Mouse (Mus musculus) cerebellum, postnatal 14 days (tissue): ENCODE measurements around the gene Trp53.

ENCODE experiments used
- DNase-seq, 2 experiments: peaks; one replicate each; pipeline ENCODE4 v3.0.0; 2021; ENCODE audit warnings: mixed read lengths in 2 of 2

Trp53 gene

DNA sequence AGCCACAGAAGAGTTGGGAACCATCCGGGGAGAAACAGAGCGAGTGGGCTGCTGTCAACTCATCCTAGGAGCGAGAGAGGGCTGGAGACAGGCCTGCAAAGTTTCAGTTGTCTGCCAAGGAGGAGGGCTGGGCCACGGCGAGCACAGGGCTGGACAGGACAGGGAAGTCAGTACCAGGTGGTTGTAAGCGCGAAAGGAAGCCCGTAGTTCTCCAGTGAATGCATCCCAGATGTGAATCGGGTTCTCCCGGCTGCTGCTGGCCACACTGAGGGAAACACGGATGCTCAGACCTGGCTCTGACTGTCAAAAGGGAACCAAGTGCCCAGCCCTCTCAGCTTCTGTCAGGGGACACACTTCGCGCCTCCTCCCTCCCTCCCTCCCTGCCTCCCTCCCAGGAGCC is 16.8 kb upstream of the Trp53 start:
- no peak for DNase-seq

DNA sequence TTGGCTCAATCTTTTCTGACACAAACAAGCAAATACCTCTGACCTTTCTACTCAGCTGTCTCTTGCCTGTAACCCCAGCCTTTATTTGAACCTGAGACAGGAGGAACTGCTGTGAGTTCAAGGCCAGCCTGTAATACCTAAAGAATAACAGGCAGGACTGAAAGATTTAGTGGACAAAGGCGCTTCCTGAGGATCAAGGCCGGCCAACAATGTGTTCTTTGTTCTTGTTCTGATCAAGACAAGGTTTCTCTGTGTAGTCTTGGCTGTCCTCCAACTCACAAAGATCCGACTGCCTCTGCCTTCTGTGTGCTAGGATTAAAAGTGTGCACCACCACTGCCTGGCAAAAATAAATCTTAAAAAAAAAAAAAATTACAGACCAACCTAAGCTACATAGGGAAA is 15.8 kb upstream of the Trp53 start:
- no peak for DNase-seq

DNA sequence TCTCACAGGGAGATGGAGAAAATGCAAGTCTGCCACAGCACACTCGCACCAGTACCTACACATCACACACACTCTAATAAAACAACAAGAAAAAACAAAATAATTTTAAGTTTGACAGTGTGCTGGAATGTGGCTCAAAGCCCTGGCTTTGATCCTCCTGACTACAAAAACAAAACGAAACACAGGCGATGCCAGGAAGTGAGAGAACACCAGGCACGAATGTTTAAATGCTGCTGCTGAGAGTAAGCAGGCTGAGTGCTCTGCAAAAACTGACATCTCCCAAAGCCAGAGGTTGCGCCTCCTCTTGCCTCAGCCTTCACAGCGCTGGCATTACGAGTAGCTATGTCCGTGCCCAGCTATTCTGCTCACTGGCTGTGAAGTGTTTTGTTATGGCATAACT is 15.0 kb upstream of the Trp53 start:
- no peak for DNase-seq

DNA sequence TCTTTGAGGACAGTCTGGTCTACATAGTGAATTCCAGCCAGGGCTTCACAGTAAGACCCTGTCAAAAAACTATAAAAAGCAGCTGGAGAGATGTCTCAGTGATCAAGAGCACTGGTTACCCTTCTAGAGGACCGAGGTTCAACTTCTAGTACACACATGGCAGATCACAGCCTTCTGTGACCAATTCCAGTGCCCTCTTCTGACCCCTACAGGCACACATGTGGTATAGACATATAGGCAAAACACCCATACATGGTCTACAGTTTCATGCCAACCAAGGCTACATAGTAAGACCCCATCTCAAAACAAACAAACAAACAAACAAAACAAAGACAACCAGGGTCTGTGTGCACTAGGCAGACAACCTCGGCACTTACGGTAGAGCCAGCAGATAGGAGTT is 4.9 kb upstream of the Trp53 start:
- DNase-seq: peak in 1 of 2 experiments; percentile 33

DNA sequence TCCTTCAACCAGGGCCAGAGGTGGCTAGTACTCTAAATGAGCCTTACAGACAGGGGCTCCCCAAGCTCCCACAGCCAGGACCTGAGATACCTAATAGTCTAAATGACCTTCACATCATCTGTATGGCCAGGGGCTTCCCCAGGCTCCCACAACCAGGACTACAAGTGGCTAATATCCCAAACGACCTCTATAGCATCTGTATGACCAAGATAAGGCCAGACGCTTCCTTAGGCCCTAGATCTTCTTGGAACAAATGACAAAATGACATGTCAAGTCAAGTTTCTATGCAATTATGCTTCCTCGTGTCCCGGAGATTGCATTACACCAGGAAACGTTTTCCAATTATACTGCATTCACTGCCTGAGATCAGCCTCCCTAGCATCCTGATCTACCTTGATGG is 3.9 kb upstream of the Trp53 start:
- no peak for DNase-seq

DNA sequence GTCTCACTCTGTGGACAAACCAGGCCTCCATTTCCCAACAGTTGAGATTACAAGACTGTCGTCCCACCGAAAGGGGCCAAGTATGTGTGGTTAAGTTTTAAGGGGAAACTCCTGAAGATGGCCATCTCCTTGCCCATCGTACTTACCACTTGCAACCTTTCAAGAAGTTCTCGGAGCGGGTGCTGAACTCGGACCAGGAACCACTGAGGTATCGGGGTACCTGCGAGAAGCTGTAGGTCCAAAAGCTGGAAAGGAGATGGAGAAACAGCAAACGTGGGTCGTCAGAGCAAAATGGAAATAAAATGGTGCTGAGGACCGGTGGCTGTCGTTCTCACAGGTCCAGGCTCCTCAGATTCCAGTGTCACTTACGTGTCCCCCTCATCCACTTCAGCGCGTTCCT is 1.9 kb upstream of the Trp53 start:
- no peak for DNase-seq

DNA sequence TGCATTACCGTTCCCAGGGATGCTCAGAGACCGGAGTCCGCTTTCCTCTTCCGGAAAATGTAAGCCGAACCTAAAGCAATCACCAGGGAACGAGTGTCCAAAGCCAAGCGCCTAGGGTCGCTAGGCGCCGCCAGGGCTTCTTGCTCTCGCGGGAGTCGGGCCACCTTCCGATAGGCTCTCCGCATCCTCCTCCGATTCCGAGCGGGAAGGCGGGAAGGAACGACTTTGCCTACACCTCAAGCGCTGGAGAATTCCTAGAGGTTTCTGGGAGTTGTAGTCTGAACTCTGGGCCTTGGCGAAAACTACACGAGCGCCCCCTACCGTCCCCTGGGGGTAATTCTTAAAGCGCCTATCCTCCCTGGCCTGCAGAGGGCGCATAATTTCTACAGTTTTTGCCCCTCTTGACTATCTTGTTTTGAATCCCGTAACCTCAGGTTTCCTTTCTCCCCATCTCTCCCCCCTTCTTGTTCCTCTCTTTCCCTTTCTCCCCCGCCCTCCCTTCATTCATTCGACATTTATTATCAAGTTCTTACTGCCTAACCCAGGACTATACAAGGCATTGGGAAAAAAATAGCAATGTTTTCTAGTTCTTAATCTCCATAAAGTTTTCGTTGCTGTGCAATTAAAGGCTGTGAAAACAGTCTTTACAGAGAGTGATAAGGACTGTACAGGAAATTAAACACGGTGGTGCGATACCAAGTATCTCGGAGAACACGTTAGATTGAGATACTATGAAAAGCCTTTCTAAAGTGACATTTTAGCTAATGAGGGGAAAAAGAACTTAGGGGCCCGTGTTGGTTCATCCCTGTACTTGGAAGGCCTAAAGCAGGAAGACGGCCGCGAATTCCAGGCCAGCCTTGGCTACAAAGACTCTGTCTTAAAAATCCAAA is 786 bp upstream of the Trp53 start:
- DNase-seq: peak; percentile 97 to 98

DNA sequence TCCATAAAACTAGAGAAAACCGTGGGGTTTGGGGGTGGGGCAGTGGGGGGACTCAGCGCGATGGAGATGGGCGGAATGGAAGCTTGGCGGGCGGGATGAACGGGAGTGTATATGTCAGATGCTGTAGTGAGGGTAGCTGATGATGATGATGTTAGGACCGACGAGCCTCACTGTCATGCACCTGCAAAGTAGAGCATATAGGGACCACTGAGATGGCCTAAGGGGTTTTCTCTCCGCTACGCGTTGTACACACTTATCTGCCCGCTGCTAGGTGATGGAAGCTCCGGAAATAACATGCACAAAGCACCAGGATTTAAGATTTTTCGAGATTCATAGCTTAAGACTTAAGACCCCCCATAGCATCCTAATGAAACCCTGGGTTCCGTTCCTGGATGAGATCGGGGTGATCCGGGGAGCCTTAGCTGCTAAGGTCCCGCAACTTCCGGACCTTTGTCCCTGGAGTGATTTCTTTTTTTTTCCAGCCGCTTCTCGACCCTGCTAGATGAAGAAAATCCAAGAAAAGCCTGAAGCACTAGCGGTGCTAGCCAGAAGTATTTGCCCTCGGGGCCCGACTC is 500 bp downstream of the Trp53 start:
- no peak for DNase-seq

DNA sequence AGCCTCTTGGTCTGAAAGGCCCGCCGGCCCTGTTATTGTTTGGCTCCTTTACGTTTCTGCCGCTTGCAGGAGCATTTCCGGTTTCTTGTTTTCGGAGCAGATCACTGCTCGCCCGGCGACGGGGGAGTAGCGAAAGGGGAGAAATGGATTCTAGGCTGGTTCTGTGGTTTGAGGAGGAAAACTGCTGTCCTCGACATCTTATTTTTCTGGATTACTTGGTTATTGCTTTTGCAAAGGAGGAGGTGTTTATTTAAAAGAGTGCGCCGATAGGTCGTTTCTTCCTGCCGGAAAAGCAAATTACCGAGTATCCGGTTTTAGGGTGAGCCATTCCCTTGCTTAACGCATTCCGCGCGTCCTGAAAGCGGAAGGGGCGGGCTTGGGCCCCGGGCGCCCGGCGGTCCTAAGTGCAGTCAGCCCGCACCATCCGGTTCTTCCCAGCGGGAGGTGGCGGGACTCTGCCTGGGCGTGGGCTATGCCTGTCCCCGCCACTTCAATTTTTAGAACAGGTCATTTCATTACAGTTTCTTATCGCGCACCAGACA is 1.1 kb downstream of the Trp53 start:
- peak; percentile 97 to 98 for DNase-seq

DNA sequence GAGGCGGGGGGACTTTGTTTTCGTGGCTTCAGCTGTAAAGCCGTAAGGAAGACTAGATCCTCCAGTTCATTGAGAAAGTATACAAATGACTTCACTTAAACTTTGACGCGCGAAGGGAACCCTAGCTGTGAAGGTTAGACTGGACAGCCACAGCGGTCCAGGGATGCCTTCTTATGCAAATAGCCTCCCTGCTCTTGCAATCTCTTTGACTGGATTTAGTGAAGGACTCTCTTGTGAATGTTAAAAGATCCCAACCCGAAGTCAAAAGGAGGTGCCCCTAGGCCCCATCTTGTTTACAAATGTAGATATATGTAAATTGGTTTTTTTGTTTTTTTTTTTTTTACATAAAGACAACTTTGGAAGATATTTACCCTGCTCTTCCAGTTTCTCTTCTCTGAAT is 1.7 kb downstream of the Trp53 start:
- DNase-seq: no peak

DNA sequence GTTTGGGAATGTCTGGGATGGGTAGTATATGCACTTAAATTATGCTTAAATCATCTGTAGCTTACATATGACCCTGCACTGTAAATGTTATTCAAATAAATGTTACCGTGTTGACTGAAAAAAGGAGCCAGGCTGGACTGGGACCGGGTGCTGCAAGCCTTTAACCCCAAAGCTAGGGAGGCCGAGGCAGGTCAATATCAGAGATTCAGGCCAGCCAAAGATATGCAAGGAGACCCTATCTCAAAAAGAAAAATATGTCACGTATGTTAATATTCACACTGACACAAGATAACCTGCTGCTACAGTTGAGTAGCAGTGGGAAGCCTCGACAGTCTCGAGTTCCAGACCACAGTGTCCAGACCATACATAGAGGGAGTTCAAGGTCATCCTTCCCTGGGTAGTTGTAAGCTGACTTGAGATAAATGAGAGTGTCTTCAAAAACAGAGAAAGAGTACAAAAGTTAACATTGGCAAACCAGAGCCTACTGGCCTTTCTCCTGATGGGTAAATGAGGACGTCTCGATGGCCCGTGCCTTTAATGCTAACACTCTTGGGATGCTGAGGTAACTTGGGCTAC is 2.2 kb downstream of the Trp53 start:
- DNase-seq: no peak

DNA sequence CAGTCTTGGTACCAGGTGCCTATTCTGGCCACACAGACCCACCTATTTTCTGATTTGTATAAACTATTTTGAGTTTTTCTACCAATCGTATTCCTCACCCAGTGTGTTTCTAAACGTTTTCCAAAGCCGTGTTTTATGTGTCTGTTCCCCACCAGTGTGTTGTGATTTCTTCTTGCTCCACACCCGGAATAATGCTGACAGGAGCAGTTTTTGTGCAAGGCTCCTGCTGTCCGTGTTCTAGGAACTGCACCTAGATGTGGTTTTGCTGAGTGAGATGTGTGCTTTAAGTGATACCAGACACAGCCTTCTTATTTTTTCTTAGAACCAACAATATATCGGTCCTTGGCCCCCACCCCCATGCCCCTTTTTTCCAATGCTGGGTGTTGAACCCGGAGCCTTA is 3.8 kb downstream of the Trp53 start:
- no peak for DNase-seq

DNA sequence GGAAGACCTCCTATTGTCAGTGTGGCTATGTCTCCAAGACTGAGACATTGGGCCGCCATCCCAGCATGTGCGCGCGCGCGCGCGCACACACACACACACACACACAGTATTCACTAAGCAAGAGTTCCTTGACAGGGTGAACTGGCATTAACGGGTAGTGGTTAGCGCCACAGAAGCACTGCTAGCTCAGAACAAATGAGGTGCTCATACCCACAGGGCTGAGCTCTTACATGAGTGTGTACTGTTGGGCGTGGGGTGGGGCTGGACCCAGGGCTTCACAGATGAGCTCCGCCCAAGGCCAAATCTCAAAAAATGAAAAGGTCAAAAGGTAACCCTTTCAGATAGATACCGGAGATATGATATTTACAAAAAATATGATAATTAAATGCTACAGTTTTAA is 4.8 kb downstream of the Trp53 start:
- DNase-seq: no peak

DNA sequence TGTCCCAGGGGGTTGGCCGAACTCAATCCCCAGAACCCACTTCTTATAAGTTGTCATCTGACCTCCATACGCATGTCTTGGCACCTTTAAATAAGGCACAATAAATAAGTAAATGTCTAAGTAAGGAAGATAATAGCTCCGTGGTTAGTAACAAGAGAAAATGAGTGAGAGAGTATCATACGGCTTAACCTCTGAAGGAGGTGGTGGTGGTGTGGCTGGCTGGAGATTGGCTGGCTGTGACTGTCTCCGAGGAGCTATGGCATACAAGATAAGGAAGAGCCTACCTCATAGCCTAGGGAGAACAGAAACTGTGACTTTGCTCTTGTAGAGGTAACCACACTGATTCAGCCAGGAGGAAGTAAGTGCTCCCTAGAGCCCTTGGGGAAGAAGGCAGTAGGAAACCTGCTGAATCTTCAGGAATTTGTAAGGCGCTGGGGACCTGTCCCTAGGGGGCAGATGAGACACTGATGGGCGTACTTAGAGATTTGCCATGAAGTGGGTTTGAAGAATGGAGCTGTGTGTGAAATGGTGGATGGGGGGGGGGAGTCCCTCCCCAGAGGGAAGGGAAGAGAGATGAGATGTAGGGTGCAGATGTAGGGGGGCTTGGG is 5.7 kb downstream of the Trp53 start:
- DNase-seq: no peak

DNA sequence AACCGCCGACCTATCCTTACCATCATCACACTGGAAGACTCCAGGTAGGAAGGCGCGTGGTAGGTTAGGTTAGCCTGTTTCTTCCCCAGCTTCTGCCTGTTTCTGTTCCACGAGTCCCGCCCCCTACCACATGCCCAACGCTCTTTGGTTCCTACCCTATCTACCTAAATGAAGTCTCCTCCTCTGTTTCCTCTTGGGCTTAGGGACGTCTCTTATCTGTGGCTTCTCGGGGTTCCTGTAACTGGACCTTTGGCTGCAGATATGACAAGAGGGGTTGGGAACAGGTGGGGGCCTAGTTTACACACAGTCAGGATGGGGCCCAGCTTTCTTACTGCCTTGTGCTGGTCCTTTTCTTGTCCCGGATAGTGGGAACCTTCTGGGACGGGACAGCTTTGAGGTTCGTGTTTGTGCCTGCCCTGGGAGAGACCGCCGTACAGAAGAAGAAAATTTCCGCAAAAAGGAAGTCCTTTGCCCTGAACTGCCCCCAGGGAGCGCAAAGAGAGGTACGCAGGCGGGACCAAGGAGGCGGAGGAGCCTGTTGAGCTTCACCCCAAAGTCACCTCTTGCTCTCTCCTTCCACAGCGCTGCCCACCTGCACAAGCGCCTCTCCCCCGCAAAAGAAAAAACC is 9.2 kb downstream of the Trp53 start:
- DNase-seq: no peak

DNA sequence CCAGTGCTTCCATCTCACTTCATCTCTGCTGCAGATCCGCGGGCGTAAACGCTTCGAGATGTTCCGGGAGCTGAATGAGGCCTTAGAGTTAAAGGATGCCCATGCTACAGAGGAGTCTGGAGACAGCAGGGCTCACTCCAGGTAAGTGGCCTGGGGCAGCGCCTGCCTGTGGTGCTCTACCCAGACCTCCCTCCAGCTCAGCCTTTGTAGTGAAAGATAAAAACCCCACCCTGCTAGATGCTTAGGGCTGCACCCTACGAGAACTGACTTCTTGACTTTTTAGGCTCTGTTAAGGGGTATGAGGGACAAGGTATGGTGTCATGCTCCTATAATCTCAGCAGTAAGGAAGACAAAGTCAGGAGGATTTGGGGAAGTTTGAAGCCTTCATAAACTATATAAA is 10.5 kb downstream of the Trp53 start:
- no peak for DNase-seq

DNA sequence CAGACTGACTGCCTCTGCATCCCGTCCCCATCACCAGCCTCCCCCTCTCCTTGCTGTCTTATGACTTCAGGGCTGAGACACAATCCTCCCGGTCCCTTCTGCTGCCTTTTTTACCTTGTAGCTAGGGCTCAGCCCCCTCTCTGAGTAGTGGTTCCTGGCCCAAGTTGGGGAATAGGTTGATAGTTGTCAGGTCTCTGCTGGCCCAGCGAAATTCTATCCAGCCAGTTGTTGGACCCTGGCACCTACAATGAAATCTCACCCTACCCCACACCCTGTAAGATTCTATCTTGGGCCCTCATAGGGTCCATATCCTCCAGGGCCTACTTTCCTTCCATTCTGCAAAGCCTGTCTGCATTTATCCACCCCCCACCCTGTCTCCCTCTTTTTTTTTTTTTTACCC is 11.3 kb downstream of the Trp53 start:
- DNase-seq: no peak

DNA sequence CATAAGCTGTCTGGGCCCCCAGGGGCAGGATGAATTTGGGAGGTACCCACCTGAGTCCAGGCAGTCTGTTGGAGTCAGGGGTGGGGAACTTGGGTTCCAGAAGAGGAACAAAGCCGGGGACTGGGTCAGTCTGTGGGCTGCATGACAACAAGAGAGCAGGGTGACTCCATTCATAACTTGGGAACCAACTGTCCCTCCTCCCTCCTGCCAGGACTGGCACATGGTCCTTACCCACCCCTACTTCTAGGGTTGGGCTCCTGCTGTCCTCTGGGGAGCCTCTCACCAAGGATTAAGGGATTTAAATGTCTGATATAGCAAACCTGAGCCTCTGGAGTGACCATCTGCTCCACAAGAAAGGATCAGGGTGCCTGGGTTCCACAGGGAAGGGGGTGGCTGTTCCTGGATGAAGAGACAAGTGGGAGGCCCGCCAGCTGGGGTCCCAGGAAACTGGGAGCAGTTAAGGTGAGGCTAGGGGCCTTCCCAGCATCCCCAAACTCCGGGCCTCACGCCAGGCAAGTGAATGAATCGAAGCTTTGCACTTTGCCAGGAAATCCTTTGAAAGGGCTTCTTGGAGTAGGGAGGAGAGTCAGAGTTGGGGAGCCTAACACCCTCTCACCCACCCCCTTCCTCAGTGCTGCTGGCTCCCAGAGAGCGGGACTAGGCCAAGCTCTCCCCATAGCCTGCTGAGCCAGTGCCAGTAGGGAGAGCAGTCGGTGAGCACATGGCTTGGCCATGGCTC is 11.9 kb downstream of the Trp53 start:
- peak; percentile 63 to 74 for DNase-seq

DNA sequence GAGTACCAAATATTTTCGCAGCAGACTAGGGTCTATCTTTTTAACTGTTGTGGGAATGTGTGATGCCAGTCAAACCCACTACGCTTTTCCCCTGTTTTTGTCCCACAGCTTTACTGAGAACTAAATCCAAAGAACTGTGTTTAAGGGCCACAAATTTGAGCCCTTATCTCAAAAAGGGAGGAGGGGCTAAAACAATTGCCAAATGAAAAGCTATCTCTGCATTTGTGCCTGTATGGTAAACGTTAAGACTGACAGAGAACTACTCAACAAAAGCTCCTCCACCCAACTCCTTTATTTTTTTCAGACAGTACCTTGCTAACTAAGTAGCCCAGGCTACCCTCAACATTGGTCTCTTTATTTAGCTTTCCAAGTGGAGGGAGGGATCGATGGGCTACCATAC is 12.6 kb downstream of the Trp53 start:
- no peak for DNase-seq

DNA sequence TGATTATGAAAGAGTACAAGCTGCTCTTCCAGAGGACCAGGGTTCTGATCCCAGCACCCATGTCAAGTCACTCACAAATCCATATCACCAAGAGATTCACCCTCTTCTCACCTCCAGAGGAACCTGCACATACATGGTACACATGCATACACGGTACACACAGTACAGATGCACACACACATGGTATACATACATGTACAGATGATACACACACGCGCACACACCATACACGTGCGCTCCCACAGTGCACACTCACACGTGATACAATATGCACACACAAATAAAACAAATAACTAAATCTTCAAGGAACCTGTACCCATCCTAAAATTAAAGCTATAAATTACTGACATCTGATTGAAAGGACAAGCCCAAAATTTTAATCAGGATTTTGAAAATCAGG is 14.7 kb downstream of the Trp53 start:
- DNase-seq: no peak

DNA sequence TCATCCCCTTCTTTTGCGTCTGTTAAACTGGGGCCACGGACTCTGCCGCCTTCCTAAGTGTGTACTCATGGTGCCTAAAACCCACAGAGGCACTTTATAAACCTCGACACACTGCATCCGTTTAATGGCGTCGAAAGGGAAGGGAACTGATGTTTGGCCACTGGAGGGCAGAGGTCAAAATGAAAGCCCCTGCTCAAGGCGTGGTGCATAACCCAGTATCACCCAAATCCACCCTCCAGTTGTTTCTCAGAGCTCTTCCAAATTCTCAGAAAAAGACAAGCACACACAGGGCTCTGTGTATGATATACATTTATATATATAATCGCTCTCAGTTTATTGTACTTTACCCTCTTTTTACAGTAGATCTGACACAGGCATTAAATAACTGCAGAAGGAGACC is 19.3 kb downstream of the Trp53 start:
- DNase-seq: no peak

DNA sequence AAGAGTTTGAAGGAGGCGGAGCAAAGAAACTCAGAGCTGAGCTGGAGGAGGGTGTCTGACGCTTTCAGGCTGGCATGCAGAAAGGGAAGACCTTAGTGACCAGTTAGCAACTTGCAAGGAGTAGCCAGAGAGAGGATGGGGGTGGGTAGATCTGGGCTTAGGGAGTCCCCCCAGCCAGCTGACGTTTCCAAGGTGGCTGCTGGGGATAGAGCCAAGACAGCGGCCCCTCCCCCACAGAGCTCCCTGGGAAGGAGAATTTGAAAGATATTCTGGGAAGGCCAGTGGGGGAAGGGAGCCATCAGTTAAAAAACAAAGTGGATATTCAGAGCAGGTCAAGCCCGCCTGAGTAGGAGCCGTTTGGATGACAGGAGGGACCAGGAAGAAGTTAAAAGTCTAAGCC is 19.9 kb downstream of the Trp53 start:
- peak; percentile 70 to 82 for DNase-seq
